Mouse (Mus musculus) brain, embryonic 18.5 days (tissue): ENCODE results near the gene Gm5447.

ENCODE experiments used
- DNase-seq: peaks from one replicate; pipeline ENCODE4 v3.0.0-alpha.2; 2012; ENCODE audit warnings: low read depth, low spot score

Gene Gm5447

DNA sequence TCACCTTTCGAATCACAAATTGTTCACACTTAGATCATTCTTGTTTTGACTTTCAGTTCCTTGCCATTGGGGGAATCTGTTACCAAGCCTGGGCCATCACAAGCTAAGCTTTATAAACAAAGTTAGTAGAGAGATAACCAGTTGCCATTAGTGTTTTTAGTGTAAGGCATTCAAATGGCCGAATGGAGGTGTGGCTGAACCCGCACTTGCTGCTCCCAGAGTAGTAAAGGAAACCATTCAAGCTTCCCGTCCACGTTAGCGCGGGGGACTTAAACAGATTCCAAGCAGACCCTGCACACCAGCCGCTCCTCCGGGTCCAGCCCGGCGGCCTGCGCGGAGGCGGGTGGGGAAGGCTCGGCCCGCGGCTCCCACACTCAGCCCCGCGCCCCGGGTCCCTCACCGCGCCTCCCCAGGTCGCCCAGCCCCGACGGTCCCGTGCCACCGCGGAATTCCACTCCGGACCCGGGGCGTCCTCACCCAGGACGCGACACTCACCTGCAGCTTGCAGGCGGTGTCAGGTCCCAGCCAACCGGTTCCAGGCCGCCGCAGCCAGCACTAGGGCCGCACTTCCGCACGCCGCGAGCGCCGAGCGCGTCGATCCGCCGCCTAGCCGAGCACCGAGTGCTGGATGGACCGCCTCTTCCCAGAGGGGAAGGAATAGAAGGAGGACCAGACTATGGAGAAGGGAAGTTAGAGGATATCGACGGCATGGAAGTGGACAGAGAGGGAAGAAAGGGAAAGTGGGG is at the start of gene Gm5447, which contains the start of gene Exoc2:
Gene Gm5447 (plus strand): TSS at position 704 of the 746 bp plus-strand sequence.
Gene Exoc2 (minus strand): TSS at position 593 of the 746 bp plus-strand sequence.
- peak; percentile 73 for DNase-seq

DNA sequence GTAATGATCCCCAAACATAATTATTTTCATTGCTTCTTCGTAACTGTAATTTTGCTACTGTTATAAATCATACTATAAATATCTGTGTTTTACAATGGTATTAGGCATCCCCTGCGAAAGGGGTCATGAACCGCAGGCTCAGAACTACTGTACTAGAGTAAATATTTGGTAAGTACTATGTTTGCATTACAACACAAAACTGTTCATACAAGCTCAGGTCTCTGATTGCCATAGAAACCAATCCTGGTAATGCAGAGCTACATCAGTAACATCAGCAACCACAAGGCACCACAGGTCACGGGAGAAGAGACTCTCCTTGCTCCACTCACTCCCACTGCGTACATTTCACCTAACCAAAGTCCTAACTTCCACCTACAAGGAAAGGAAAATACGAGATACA is 49.7 kb upstream of the Gm5447 start:
- no peak for DNase-seq

- no peak for DNase-seq
Measured at GRCm38 (mm10) chr13:30929119-30929518, 44.9 kb upstream of the Gm5447 start.

GRCm38 (mm10) chr13:30931613-30932012 is 42.4 kb upstream of the Gm5447 start:
- DNase-seq: no peak

GRCm38 (mm10) chr13:30932972-30933371 is 41.0 kb upstream of the Gm5447 start:
- DNase-seq: no peak

- DNase-seq: no peak
Measured at GRCm38 (mm10) chr13:30945788-30946187, 28.2 kb upstream of the Gm5447 start.

- DNase-seq: no peak
Measured at GRCm38 (mm10) chr13:30947129-30947528, 26.9 kb upstream of the Gm5447 start.

DNA sequence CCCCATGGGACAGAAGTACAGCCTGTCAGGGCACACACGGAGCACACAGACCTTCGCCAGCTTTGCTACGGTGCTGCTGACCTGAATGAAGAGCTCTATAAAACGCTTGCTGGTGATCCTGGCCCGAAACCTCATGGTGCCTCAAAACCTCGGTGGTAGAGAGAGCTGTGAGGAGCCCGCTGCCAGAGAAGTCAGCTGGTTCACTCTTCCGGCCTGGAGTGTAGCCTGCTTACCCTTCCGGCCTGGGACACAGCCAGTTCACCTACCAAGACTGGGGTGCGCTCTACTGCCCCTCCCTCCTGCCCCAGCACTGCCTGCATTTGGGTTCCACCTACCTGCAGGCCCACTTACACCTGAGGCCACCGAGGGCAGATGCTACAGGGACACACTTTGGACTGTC is 26.5 kb upstream of the Gm5447 start, which contains the start of gene Hus1b:
Gene Hus1b (minus strand): TSS at position 220 of the 400 bp plus-strand sequence.
- no peak for DNase-seq

DNA sequence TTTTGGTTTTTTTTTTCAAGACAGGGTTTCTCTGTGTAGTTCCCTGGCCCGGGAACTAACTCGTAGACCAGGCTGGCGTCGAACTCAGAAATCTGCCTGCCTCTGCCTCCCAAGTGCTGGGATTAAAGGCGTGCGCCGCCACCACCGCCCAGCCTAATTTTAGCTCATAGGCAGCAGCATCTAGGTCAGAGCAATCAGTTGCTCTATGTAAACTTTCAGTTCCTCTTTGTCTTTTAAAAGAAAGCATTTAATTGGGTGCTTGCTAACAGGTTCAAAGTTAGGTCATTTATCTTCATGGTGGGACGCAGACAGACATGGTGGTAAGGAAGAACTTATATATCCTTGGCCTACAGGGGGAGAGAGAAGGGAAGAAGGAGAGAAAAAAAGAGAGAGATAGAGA is 24.8 kb upstream of the Gm5447 start:
- no peak for DNase-seq

GRCm38 (mm10) chr13:30952044-30952443 is 22.0 kb upstream of the Gm5447 start:
- no peak for DNase-seq

DNA sequence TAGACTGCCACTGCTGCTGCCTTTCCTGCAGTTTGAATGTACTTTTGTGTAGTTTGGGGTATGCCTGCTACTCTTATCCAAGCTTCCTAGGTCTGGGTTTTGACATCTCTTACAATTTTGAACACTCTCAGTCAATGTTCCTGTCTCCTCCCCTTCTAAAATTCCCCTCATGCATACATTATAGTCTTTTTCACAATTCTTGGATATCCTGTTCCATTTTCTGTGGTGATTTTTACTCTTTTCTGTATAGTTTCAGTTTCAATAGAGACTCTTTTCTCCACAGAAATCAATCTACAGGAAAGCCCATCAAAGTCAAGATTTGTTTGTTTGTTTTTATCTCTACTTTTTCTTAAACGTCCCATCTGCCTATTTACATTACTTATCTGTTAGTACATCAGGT is 20.4 kb upstream of the Gm5447 start:
- DNase-seq: no peak

DNA sequence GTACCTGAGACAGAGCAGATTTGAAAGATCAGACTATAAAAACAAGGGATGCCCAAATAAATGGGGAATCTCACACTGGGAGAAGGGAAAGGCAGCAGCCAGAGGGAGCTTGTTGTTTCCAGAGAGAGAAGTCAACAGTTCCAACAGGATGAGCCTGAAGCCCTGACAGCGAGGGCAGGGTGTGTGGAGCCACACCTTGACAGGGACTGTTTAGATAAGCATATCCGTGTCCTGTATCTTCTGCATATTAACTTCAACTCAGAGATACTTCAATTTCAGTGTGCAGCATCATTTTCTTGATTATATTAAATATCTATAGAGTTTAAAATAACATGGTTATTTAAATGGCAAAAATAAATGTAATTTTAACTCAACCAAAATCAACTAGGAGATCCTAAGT is 13.3 kb upstream of the Gm5447 start:
- DNase-seq: no peak

GRCm38 (mm10) chr13:30961932-30962331 is 12.1 kb upstream of the Gm5447 start:
- no peak for DNase-seq

- DNase-seq: no peak
Measured at GRCm38 (mm10) chr13:30966507-30966911, 7.5 kb upstream of the Gm5447 start.

DNA sequence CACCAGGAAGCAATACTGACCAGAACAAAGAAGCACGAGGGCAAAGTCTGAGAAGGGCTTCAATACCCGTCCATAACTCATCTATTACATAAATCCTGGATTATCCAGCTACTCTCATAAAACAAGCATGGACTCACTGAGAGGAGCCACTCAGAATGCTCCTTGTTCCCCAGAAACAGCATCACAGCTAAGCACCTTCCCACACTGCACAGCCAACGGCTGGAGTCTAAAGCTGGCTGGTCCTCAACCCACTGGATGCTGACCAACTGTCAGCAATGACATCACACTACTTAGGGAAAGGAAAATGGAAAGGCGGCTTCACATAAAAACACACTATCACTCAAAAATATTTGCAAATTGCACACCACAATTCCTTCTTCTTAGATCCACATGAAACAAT is 5.7 kb upstream of the Gm5447 start:
- DNase-seq: no peak

DNA sequence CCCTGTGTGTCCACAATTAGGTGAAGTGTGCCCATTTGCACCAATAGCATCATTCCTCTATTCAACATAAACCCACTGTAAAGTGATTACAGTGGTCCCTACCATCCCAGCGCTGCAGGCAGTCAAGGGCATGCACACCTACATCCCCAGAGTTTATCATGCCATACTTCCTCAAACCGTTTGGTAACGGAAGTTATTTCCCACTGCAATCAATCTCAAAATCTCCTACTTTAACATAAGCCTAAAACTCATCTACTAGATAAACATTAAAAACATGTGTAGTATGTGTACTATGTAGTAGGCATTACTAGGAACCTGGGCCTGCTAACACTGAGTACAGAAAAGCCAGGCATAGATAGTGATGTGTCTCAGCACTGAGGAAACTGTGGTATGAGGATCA is 3.0 kb upstream of the Gm5447 start:
- DNase-seq: no peak

DNA sequence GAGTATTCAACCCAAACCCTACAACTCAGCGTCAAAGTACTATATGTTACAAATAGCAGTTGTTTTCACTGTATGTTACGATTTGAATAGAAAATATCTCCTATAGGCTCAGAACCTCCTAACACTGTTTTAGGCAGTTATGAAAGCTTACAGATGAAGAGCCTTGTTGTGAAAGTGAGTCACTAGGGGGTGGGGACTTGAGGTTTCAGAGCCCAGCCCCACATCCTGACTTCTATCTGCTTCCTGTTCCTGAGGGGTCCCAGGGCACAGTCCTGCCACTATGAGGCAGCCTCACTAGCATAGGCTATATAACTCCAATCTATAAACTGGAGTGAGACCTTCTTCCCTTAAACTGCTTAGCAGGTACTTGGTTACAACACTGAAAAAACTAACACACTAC is 1.9 kb upstream of the Gm5447 start:
- no peak for DNase-seq

- no peak for DNase-seq
Measured at GRCm38 (mm10) chr13:30974247-30974630, 235 bp downstream of the Gm5447 start.

- no peak for DNase-seq
Measured at GRCm38 (mm10) chr13:30976536-30977084, 2.6 kb downstream of the Gm5447 start.

DNA sequence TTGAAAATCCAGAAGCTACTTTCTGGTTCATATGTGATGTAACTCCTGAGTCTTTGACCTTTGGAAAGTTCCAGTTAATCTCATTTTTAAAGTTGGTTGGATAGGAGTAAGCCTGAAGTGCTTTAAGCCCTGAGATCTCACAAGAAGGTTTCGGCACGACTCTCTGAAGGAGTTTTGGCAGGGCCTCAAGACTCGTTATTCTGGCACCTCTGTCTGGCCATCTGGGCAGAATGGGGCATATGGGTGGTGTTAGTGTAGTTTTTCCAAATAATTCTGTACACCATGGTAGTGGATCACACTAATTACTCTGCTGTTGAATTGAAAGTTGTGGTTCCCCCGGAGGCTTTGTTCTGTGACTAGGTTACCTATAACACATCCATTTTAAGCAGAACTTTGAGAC is 4.2 kb downstream of the Gm5447 start:
- no peak for DNase-seq

- DNase-seq: no peak
Measured at GRCm38 (mm10) chr13:30981666-30982065, 7.7 kb downstream of the Gm5447 start.

GRCm38 (mm10) chr13:30985275-30985597 is 11.2 kb downstream of the Gm5447 start:
- no peak for DNase-seq
